In the genomic region with DNA sequence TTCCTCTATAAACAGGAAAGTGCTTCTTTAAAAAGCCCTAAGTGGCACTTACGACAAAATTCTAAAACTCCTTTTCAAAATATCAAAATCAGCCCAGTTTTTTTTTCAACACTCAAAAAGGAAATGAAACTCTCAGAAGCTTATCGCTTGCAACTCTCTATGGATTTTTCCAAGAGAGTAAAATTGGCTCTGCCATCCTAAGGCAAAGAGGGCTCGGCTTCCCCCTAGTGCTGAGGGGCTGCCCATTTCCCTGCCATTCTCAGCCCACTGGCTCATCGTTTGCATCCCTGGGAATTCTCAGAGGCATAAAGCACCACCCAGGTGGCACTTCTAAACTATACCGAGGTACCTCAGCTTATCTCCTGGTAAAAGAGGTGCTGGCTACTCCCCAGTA, we compare ENCODE assay signal across 14 mouse cellular contexts.
DNase-seq lines count a peak whose midpoint lies in the region; ATAC-seq and TF ChIP-seq lines count a peak whose summit lies in the region.
"Had no signal": no experiment of that assay in that cellular context is flagged by ENCODE, and none has a peak within 500 bp of the region (broad histone marks: within the 10 kb centered on the region; RNA-seq: fewer than 3 reads in every experiment).

No protein-coding gene starts in this region.

- TF ChIP-seq RAD21 in CH12.LX (IDR thresholded peaks at IDR 0.05; ENCODE audit: low read depth, low read length): no peak

- in situ Hi-C loops in CH12.LX (cut with MboI; ENCODE audit: low pct_ligation_motif_present, low pct_unique_long_range_greater_than_20kb, low sequenced_read_pairs): no loop called here

- no peak for TF ChIP-seq POLR2A in CH12.LX (IDR thresholded peaks at IDR 0.05; ENCODE audit: low read depth, low read length)
- no peak for TF ChIP-seq POLR2A in kidney, adult 2 months (IDR thresholded peaks at IDR 0.05; ENCODE audit: low read depth, low read length)

- intact Hi-C loops in left cerebral cortex, postnatal 4 days (cut with DNase I): no loop called here
- intact Hi-C loops in left cerebral cortex, postnatal 10 days (cut with DNase I): no loop called here

- dilution Hi-C loops in CH12.LX (cut with MboI; ENCODE audit: extremely low pct_ligation_motif_present, extremely low pct_unique_long_range_greater_than_20kb, low sequenced_read_pairs): no loop called here

- H3K4me1 ChIP-seq in heart, embryonic 11.5 days (ENCODE audit: control insufficient read depth, insufficient read depth, low read length): peaks cover 24% of the 10 kb centered on the region
- peaks cover 3 to 4% of the 10 kb centered on the region in 2 experiments; a peak in 2 of 4 replicates for H3K4me1 ChIP-seq in CH12.LX (ENCODE audit: control insufficient read depth in 1 of 2, insufficient read depth in 2 of 2)
- peaks cover 22% of the 10 kb centered on the region for H3K4me1 ChIP-seq in forebrain, embryonic 16.5 days (replicated peaks; ENCODE audit: control insufficient read depth, insufficient read depth, low read length)
- H3K4me1 ChIP-seq in kidney, adult 2 months (ENCODE audit: control insufficient read depth, insufficient read depth, low read length): no peaks in the 10 kb centered on the region
- H3K4me1 ChIP-seq: liver, embryonic 13.5 days had no signal

- no peaks in the 10 kb centered on the region for H3K27me3 ChIP-seq in heart, embryonic 11.5 days (ENCODE audit: control insufficient read depth, insufficient read depth, low read length)
- no peaks in the 10 kb centered on the region for H3K27me3 ChIP-seq in CH12.LX (replicated peaks)
- no peaks in the 10 kb centered on the region for H3K27me3 ChIP-seq in forebrain, embryonic 16.5 days (replicated peaks; ENCODE audit: control insufficient read depth, insufficient read depth, low read length)
- H3K27me3 ChIP-seq in kidney, adult 2 months (replicated peaks; ENCODE audit: control insufficient read depth, insufficient read depth, low read length): no peaks in the 10 kb centered on the region
- H3K27me3 ChIP-seq: liver, embryonic 13.5 days had no signal

- ATAC-seq in heart, embryonic 11.5 days (replicated peaks; ENCODE audit: insufficient number of reproducible peaks, low FRiP score, low TSS enrichment): no peak
- ATAC-seq in forebrain, embryonic 16.5 days: 0 out of 2 replicates have a peak, but pooled peaks have one; percentile 32
- ATAC-seq in granulocyte monocyte progenitor cell, adult 5-6 weeks (replicated peaks; ENCODE audit: poor library complexity, severe bottlenecking): no peak

- no peak overlapping the region for H3K9ac ChIP-seq in heart, embryonic 11.5 days (ENCODE audit: low read depth, low read length)
- H3K9ac ChIP-seq in CH12.LX (ENCODE audit: insufficient read depth, low read depth): no peak overlapping the region
- no peak overlapping the region for H3K9ac ChIP-seq in forebrain, embryonic 16.5 days (replicated peaks; ENCODE audit: low read depth, low read length)
- H3K9ac ChIP-seq: liver, embryonic 13.5 days had no signal

- H3K4me2 ChIP-seq in heart, embryonic 11.5 days: no peak overlapping the region
- H3K4me2 ChIP-seq in CH12.LX (ENCODE audit: insufficient read depth, low read depth, poor library complexity, severe bottlenecking): peak overlapping the region; percentile 4; the same call in 1 of the 2 replicates
- H3K4me2 ChIP-seq in forebrain, embryonic 16.5 days (ENCODE audit: low read length): peak overlapping the region; percentile 8; the same call in 1 of the 2 replicates
- H3K4me2 ChIP-seq: liver, embryonic 13.5 days had no signal

- no peaks in the 10 kb centered on the region for H3K36me3 ChIP-seq in heart, embryonic 11.5 days (ENCODE audit: control insufficient read depth, insufficient read depth, low read length)
- H3K36me3 ChIP-seq in CH12.LX (replicated peaks in 1 of 2; ENCODE audit: control insufficient read depth in 1 of 2, insufficient read depth in 1 of 2, low read length in 1 of 2): no peaks in the 10 kb centered on the region
- H3K36me3 ChIP-seq in forebrain, embryonic 16.5 days (ENCODE audit: control insufficient read depth, insufficient read depth): no peaks in the 10 kb centered on the region
- H3K36me3 ChIP-seq in kidney, adult 2 months (ENCODE audit: control insufficient read depth, insufficient read depth, low read length): no peaks in the 10 kb centered on the region
- H3K36me3 ChIP-seq: liver, embryonic 13.5 days had no signal

- H3K9me3 ChIP-seq in heart, embryonic 11.5 days (replicated peaks; ENCODE audit: control insufficient read depth, low read length): no peaks in the 10 kb centered on the region
- H3K9me3 ChIP-seq in CH12.LX (replicated peaks; ENCODE audit: low read length): no peaks in the 10 kb centered on the region
- H3K9me3 ChIP-seq in forebrain, embryonic 16.5 days (ENCODE audit: control insufficient read depth, low read length): no peaks in the 10 kb centered on the region
- H3K9me3 ChIP-seq: liver, embryonic 13.5 days had no signal

- TF ChIP-seq CTCF in CH12.LX (conservative IDR thresholded peaks at IDR 0.05 in 1 of 2, IDR thresholded peaks at IDR 0.05 in 1 of 2; ENCODE audit: low read depth in 2 of 2, low read length in 2 of 2): no peak
- no peak for TF ChIP-seq CTCF in kidney, adult 2 months (conservative IDR thresholded peaks at IDR 0.05; ENCODE audit: insufficient read depth, insufficient read length, low read depth, low read length)

- H3K4me3 ChIP-seq in heart, embryonic 11.5 days (ENCODE audit: low read depth, low read length): no peak overlapping the region
- no peak overlapping the region for H3K4me3 ChIP-seq in CH12.LX (replicated peaks in 1 of 3; ENCODE audit: low read depth in 2 of 3, low read length in 2 of 3, poor library complexity in 1 of 3)
- no peak overlapping the region for H3K4me3 ChIP-seq in forebrain, embryonic 16.5 days (replicated peaks; ENCODE audit: low read length)
- no peak overlapping the region for H3K4me3 ChIP-seq in kidney, adult 2 months (ENCODE audit: insufficient read depth, low read depth, low read length)
- H3K4me3 ChIP-seq: liver, embryonic 13.5 days had no signal

- H3K79me2 ChIP-seq in CH12.LX (replicated peaks; ENCODE audit: control insufficient read depth, extremely low read depth, insufficient read depth, poor library complexity, severe bottlenecking): no peaks in the 10 kb centered on the region

- no peak for DNase-seq in heart, adult 9 months (ENCODE audit: low spot score in 2 of 2)
- DNase-seq in left cerebral cortex, postnatal 4 days: peak; percentile 21
- DNase-seq in left cerebral cortex, postnatal 10 days (ENCODE audit: extremely low spot score in 1 of 2, low spot score in 2 of 2): no peak
- DNase-seq in CH12.LX (ENCODE audit: extremely low read depth): no peak
- DNase-seq in kidney, adult 2 months: no peak
- DNase-seq: adrenal gland, postnatal 14 days; kidney, adult 11 months; kidney, postnatal 36 days; liver, embryonic 13.5 days; lung, postnatal 36 days; right cerebral cortex, postnatal 14 days had no signal

- no peak for TF ChIP-seq EP300 in CH12.LX (IDR thresholded peaks at IDR 0.05; ENCODE audit: low read length)

- WGBS in heart, embryonic 11.5 days (ENCODE audit: insufficient replicate concordance): 36% methylated on average over 5 of the region's 5 CpGs
- WGBS in forebrain, embryonic 16.5 days: 34% methylated on average over 5 of the region's 5 CpGs
- WGBS in kidney, adult 2 months: 57% methylated on average over 5 of the region's 5 CpGs

- 0 out of 2 replicates have a peak overlapping the region, but pooled peaks have one; percentile 4 for H3K27ac ChIP-seq in heart, embryonic 11.5 days (ENCODE audit: low read depth, low read length)
- H3K27ac ChIP-seq in CH12.LX (ENCODE audit: insufficient read depth, low read depth): no peak overlapping the region
- H3K27ac ChIP-seq in forebrain, embryonic 16.5 days (ENCODE audit: low read length): no peak overlapping the region
- no peak overlapping the region for H3K27ac ChIP-seq in kidney, adult 2 months (ENCODE audit: insufficient read depth, low read depth, low read length)
- H3K27ac ChIP-seq: liver, embryonic 13.5 days had no signal

TF ChIP-seq in CH12.LX, 34 proteins besides CTCF, POLR2A, EP300 and RAD21:
- no peak for TF ChIP-seq IRF4 (IDR thresholded peaks at IDR 0.05; ENCODE audit: low read depth, low read length)
- 0 out of 2 replicates have a peak, but pooled peaks have one; percentile 23 for TF ChIP-seq ZNF384 (IDR thresholded peaks at IDR 0.05; ENCODE audit: low read depth, low read length)
